Mouse (Mus musculus): ENCODE measurements around the gene Klf11. TPM values are rescaled to one million over a fixed set of nuclear protein-coding genes. Genes with fewer than 3 reads are reported as not detected.

Gene Klf11
- 12.1 and 15.6 TPM in 2 replicates for polyA plus RNA-seq (2012; rRNA removed)
- 13.3 and 16.4 TPM in 2 replicates for polyA plus RNA-seq (2014; fragmentation: Nextera tagmentation; extraction: Ambion mirVana)

DNA sequence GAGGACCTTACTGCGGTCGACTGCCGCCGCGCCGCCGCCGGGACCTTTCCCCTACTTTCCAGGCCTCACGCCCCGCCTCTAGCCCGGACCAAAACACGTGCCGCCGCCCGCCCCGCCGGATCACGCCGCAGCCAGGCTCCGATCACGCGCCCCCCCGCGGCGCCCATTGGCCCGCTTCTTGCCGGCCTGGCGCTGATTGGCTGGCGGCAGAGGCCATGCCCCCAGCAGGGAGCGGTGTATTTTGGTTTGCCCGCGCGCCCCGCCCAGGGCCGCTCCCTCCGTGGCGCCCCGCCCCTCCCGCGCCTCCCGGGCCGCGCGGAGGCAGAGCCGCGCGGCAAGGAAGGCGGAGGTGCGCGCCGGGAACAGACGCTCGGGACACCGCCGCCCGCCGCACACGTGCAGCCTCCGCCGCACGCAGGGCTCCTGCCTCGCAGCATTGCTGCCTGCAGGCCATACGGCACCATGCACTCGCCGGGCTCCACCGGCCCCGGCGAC lies at the start of gene Klf11:
Gene Klf11 (plus strand): TSS at position 212 of the 495 bp plus-strand sequence.
- no peak for TF ChIP-seq POLR2A (IDR thresholded peaks at IDR 0.05; ENCODE audit: borderline replicate concordance, extremely low read depth, insufficient read depth, insufficient read length)
- WGBS = 0% methylated on average over 43 of the region's 68 CpGs
- peak within 1 kb of the TSS; percentile 95 for H3K27ac ChIP-seq (replicated peaks; ENCODE audit: low read depth, low read length)
- H3K9ac ChIP-seq (ENCODE audit: low read depth, low read length, severe bottlenecking) = peak within 1 kb of the TSS; percentile 83
- DNase-seq (ENCODE audit: low spot score) = peak; percentile 97
- ATAC-seq (ENCODE audit: low FRiP score, low read depth) = peak; percentile 96
- H3K4me3 ChIP-seq (replicated peaks; ENCODE audit: low read length) = peak within 1 kb of the TSS; percentile 67
- no peaks in the 10 kb centered on the region for H3K27me3 ChIP-seq (ENCODE audit: control insufficient read depth, insufficient read depth, low read length)
- H3K36me3 ChIP-seq (ENCODE audit: control insufficient read depth, insufficient read depth, low read length) = peaks cover 28% of the 10 kb centered on the region
- peak within 1 kb of the TSS; percentile 75 for H3K4me2 ChIP-seq (replicated peaks; ENCODE audit: low read depth, low read length, severe bottlenecking)
- H3K4me1 ChIP-seq (ENCODE audit: control insufficient read depth, insufficient read depth, low read length) = peaks cover 15% of the 10 kb centered on the region
- no peaks in the 10 kb centered on the region for H3K9me3 ChIP-seq (ENCODE audit: control insufficient read depth, low read length)

DNA sequence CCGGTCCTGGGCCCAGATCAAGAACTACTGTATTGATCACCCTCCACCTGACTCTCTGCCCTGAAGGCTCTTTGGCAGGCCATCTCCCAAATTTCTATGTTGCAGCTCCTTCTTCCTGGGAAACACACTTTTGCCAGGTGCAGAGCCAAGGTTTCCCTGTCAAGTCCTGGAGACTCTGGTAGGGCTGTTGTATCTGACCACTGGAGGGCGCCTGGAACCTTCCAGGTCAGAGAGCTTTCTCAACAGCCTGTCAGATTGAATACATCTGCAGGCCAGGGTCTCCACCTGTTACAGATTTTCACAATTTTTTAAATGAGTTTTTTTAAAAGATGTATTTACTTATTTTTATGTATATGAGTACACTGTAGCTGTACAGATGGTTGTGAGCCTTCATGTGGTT lies 47.8 kb upstream of the Klf11 start:
- peak; percentile 81 for DNase-seq (ENCODE audit: low spot score)
- no peak for TF ChIP-seq POLR2A (IDR thresholded peaks at IDR 0.05; ENCODE audit: borderline replicate concordance, extremely low read depth, insufficient read depth, insufficient read length)
- 31% methylated on average over 2 of the region's 2 CpGs for WGBS
- no peak for ATAC-seq (ENCODE audit: low FRiP score, low read depth)
- no peak overlapping the region for H3K27ac ChIP-seq (replicated peaks; ENCODE audit: low read depth, low read length)
- H3K9ac ChIP-seq (ENCODE audit: low read depth, low read length, severe bottlenecking) = no peak overlapping the region
- H3K4me1 ChIP-seq (ENCODE audit: control insufficient read depth, insufficient read depth, low read length) = 0 out of 2 replicates have a peak, but pooled peaks cover 5% of the 10 kb centered on the region
- no peaks in the 10 kb centered on the region for H3K9me3 ChIP-seq (ENCODE audit: control insufficient read depth, low read length)
- no peak overlapping the region for H3K4me2 ChIP-seq (replicated peaks; ENCODE audit: low read depth, low read length, severe bottlenecking)
- H3K27me3 ChIP-seq (ENCODE audit: control insufficient read depth, insufficient read depth, low read length) = no peaks in the 10 kb centered on the region
- no peaks in the 10 kb centered on the region for H3K36me3 ChIP-seq (ENCODE audit: control insufficient read depth, insufficient read depth, low read length)
- H3K4me3 ChIP-seq (replicated peaks; ENCODE audit: low read length) = no peak overlapping the region

DNA sequence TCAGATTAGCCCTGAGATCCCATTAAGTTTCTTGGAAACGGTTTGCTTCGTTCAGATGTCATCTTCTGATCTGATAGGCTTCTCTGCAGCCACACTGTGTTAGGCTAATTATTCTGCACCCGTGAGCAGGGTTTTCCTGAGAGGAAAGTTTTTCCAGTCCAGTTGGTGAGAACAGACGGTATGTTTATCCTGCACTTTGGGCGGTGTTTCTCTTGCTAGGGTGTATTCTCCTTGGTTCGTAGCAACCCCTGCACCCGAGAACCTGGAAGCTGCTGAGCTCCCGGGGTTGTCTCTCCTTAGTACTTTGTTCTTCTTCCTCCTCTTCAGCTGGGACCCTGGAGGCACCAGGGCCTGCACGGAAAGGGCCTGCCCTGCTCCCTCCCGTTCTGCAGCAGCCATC lies 44.9 kb upstream of the Klf11 start:
- 79% methylated on average over 10 of the region's 10 CpGs for WGBS
- Histone ChIP-seq H3K4me3 (replicated peaks; ENCODE audit: low read length) (no peak overlapping the region), H3K27me3 (ENCODE audit: control insufficient read depth, insufficient read depth, low read length) (no peaks in the 10 kb centered on the region), H3K9ac (ENCODE audit: low read depth, low read length, severe bottlenecking) (no peak overlapping the region), H3K9me3 (ENCODE audit: control insufficient read depth, low read length) (no peaks in the 10 kb centered on the region), H3K27ac (replicated peaks; ENCODE audit: low read depth, low read length) (no peak overlapping the region), H3K4me1 (ENCODE audit: control insufficient read depth, insufficient read depth, low read length) (no peaks in the 10 kb centered on the region), H3K4me2 (replicated peaks; ENCODE audit: low read depth, low read length, severe bottlenecking) (no peak overlapping the region), H3K36me3 (ENCODE audit: control insufficient read depth, insufficient read depth, low read length) (no peaks in the 10 kb centered on the region)
- TF ChIP-seq POLR2A (IDR thresholded peaks at IDR 0.05; ENCODE audit: borderline replicate concordance, extremely low read depth, insufficient read depth, insufficient read length) = no peak
- no peak for ATAC-seq (ENCODE audit: low FRiP score, low read depth)
- DNase-seq (ENCODE audit: low spot score) = no peak

DNA sequence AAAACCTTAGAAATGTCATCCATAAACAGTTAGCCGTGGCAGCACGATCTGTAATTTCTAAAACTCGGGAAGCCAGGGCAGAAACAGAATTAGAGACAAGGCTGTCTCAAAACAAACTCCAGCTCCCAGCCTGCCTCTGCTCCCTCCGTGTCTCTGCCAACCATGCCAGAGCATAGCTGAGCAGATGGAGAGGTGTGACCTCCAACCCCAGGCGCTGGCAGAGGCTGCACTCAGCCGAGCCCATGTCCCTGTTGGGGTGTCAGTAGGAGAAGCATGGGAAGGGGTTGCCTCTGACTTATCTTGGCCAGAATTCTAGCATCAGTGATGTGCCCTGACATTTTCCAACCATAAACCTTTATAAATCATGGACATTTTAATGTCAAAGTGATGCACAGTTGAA lies 38.5 kb upstream of the Klf11 start:
- H3K9me3 ChIP-seq (ENCODE audit: control insufficient read depth, low read length) = no peaks in the 10 kb centered on the region
- DNase-seq (ENCODE audit: low spot score) (no peak), ATAC-seq (ENCODE audit: low FRiP score, low read depth) (no peak)
- no peaks in the 10 kb centered on the region for H3K4me1 ChIP-seq (ENCODE audit: control insufficient read depth, insufficient read depth, low read length)
- H3K4me3 ChIP-seq (replicated peaks; ENCODE audit: low read length) = no peak overlapping the region
- 60% methylated on average over 6 of the region's 6 CpGs for WGBS
- no peaks in the 10 kb centered on the region for H3K36me3 ChIP-seq (ENCODE audit: control insufficient read depth, insufficient read depth, low read length)
- H3K27ac ChIP-seq (replicated peaks; ENCODE audit: low read depth, low read length) = no peak overlapping the region
- no peaks in the 10 kb centered on the region for H3K27me3 ChIP-seq (ENCODE audit: control insufficient read depth, insufficient read depth, low read length)
- no peak for TF ChIP-seq POLR2A (IDR thresholded peaks at IDR 0.05; ENCODE audit: borderline replicate concordance, extremely low read depth, insufficient read depth, insufficient read length)
- no peak overlapping the region for H3K4me2 ChIP-seq (replicated peaks; ENCODE audit: low read depth, low read length, severe bottlenecking)
- no peak overlapping the region for H3K9ac ChIP-seq (ENCODE audit: low read depth, low read length, severe bottlenecking)

DNA sequence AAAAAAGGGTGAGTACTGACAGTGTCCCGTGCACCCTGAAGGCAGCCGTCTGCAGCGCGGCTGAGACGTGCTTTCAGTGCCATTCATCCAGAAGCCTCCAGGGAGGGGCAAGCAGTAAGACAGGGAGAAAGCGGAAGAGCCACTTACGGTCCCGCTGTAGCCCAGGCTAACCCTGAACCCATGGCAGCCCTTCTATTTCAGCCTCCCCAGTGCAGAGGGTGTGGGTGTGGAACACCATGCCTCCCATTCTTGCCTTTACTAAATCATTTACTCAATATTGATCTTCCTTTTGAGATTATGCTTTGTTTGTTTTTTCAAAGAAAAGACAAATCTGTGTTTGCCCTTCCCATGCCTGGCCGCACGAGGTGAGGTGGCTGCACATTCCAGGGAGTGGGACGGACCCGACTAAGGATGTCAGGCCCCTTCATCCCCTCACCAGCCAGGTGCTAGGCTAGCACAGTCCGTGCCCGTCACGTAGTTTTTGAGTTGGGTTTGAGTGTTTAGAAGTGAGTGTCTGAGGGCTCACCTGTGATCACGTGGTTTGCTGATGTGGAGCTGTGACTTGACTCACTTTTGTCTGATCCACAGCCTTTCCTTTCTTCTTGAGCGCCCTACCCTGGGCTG lies 36.5 kb upstream of the Klf11 start:
- no peaks in the 10 kb centered on the region for H3K36me3 ChIP-seq (ENCODE audit: control insufficient read depth, insufficient read depth, low read length)
- H3K27ac ChIP-seq (replicated peaks; ENCODE audit: low read depth, low read length) = no peak overlapping the region
- WGBS = 88% methylated on average over 17 of the region's 17 CpGs
- no peak overlapping the region for H3K4me2 ChIP-seq (replicated peaks; ENCODE audit: low read depth, low read length, severe bottlenecking)
- no peak overlapping the region for H3K4me3 ChIP-seq (replicated peaks; ENCODE audit: low read length)
- no peak overlapping the region for H3K9ac ChIP-seq (ENCODE audit: low read depth, low read length, severe bottlenecking)
- no peak for ATAC-seq (ENCODE audit: low FRiP score, low read depth)
- no peaks in the 10 kb centered on the region for H3K4me1 ChIP-seq (ENCODE audit: control insufficient read depth, insufficient read depth, low read length)
- no peak for DNase-seq (ENCODE audit: low spot score)
- no peaks in the 10 kb centered on the region for H3K9me3 ChIP-seq (ENCODE audit: control insufficient read depth, low read length)
- no peaks in the 10 kb centered on the region for H3K27me3 ChIP-seq (ENCODE audit: control insufficient read depth, insufficient read depth, low read length)
- no peak for TF ChIP-seq POLR2A (IDR thresholded peaks at IDR 0.05; ENCODE audit: borderline replicate concordance, extremely low read depth, insufficient read depth, insufficient read length)

All from limb, embryonic 14.5 days (tissue).